Comparison of ENCODE assay signal across 1 mouse cellular context in genomic region chr11:70055618-70056214, GRCm38 (mm10).
A peak's percentile ranks its signal among the peaks of the same experiment; 100 is the strongest.
TF ChIP-seq lines count a peak whose summit lies in the region.

No protein-coding gene starts in this region.

TF ChIP-seq in CH12.LX, 34 proteins besides CTCF, POLR2A, EP300 and RAD21:
- TF ChIP-seq JUN (IDR thresholded peaks at IDR 0.05; ENCODE audit: insufficient read depth, low read depth, low read length): no peak
- no peak for TF ChIP-seq HCFC1 (IDR thresholded peaks at IDR 0.05; ENCODE audit: low read depth, low read length)
- peak; percentile 73 for TF ChIP-seq ZC3H11A (IDR thresholded peaks at IDR 0.05; ENCODE audit: low read depth, low read length)
- peak; percentile 92 for TF ChIP-seq SMC3 (IDR thresholded peaks at IDR 0.05; ENCODE audit: low read depth, low read length)
- peak; percentile 42; the same call in 1 of the 2 replicates for TF ChIP-seq IRF4 (IDR thresholded peaks at IDR 0.05; ENCODE audit: low read depth, low read length)
